Mouse (Mus musculus): Measurements from ENCODE around the gene Ttc33. TPM values are rescaled to one million over a fixed set of nuclear protein-coding genes. Genes with fewer than 3 reads are reported as not detected.

The Ttc33 gene
- 55.4 and 59.6 TPM in 2 replicates for polyA plus RNA-seq (2012; rRNA removed)

GRCm38 (mm10) chr15:5185366-5186292, at the start of gene Ttc33:
Gene Ttc33 (plus strand): TSS chr15:5185525.
- Histone ChIP-seq H3K27me3 (ENCODE audit: control insufficient read depth, insufficient read depth, low read length) (no peaks in the 10 kb centered on the region), H3K4me3 (replicated peaks; ENCODE audit: insufficient read depth, low read depth, low read length) (peak within 1 kb of the TSS; percentile 81), H3K27ac (ENCODE audit: insufficient read depth, low read length) (peak within 1 kb of the TSS; percentile 52; the same call in 1 of the 2 replicates), H3K4me1 (ENCODE audit: control insufficient read depth, insufficient read depth, low read length) (0 out of 2 replicates have a peak, but pooled peaks cover 3% of the 10 kb centered on the region)
- peak; percentile 83 to 84 for DNase-seq
- WGBS, result under 1% methylated on average over 55 of the region's 55 CpGs
- peak; percentile 47; the same call in 1 of the 2 replicates for TF ChIP-seq POLR2A (IDR thresholded peaks at IDR 0.05; ENCODE audit: borderline replicate concordance, insufficient read depth, low read length)
- no peak for TF ChIP-seq CTCF (IDR thresholded peaks at IDR 0.05; ENCODE audit: borderline replicate concordance, insufficient read depth, low read depth, low read length)

GRCm38 (mm10) chr15:5138021-5138856, 47.1 kb upstream of the Ttc33 start:
- Histone ChIP-seq H3K27me3 (ENCODE audit: control insufficient read depth, insufficient read depth, low read length) (no peaks in the 10 kb centered on the region), H3K4me3 (replicated peaks; ENCODE audit: insufficient read depth, low read depth, low read length) (no peak overlapping the region), H3K27ac (ENCODE audit: insufficient read depth, low read length) (no peak overlapping the region), H3K4me1 (ENCODE audit: control insufficient read depth, insufficient read depth, low read length) (no peaks in the 10 kb centered on the region)
- WGBS, result 61% methylated on average over 9 of the region's 9 CpGs
- no peak for TF ChIP-seq POLR2A (IDR thresholded peaks at IDR 0.05; ENCODE audit: borderline replicate concordance, insufficient read depth, low read length)
- no peak for TF ChIP-seq CTCF (IDR thresholded peaks at IDR 0.05; ENCODE audit: borderline replicate concordance, insufficient read depth, low read depth, low read length)
- DNase-seq, result no peak

GRCm38 (mm10) chr15:5139366-5139765, 46.0 kb upstream of the Ttc33 start:
- Histone ChIP-seq H3K4me3 (replicated peaks; ENCODE audit: insufficient read depth, low read depth, low read length) (no peak overlapping the region), H3K27ac (ENCODE audit: insufficient read depth, low read length) (no peak overlapping the region), H3K4me1 (ENCODE audit: control insufficient read depth, insufficient read depth, low read length) (no peaks in the 10 kb centered on the region), H3K27me3 (ENCODE audit: control insufficient read depth, insufficient read depth, low read length) (no peaks in the 10 kb centered on the region)
- WGBS, result 88% methylated on average over 2 of the region's 2 CpGs
- TF ChIP-seq POLR2A (IDR thresholded peaks at IDR 0.05; ENCODE audit: borderline replicate concordance, insufficient read depth, low read length), result no peak
- TF ChIP-seq CTCF (IDR thresholded peaks at IDR 0.05; ENCODE audit: borderline replicate concordance, insufficient read depth, low read depth, low read length), result no peak
- DNase-seq, result no peak

- H3K27ac ChIP-seq (ENCODE audit: insufficient read depth, low read length), result no peak overlapping the region
- no peaks in the 10 kb centered on the region for H3K27me3 ChIP-seq (ENCODE audit: control insufficient read depth, insufficient read depth, low read length)
- no peak for TF ChIP-seq POLR2A (IDR thresholded peaks at IDR 0.05; ENCODE audit: borderline replicate concordance, insufficient read depth, low read length)
- TF ChIP-seq CTCF (IDR thresholded peaks at IDR 0.05; ENCODE audit: borderline replicate concordance, insufficient read depth, low read depth, low read length), result no peak
- no peaks in the 10 kb centered on the region for H3K4me1 ChIP-seq (ENCODE audit: control insufficient read depth, insufficient read depth, low read length)
- no peak overlapping the region for H3K4me3 ChIP-seq (replicated peaks; ENCODE audit: insufficient read depth, low read depth, low read length)
- DNase-seq, result no peak
- 88% methylated on average over 7 of the region's 7 CpGs for WGBS
Measured at GRCm38 (mm10) chr15:5139863-5140262, 45.5 kb upstream of the Ttc33 start.

GRCm38 (mm10) chr15:5140357-5140756, 45.0 kb upstream of the Ttc33 start:
- TF ChIP-seq CTCF (IDR thresholded peaks at IDR 0.05; ENCODE audit: borderline replicate concordance, insufficient read depth, low read depth, low read length) (no peak), POLR2A (IDR thresholded peaks at IDR 0.05; ENCODE audit: borderline replicate concordance, insufficient read depth, low read length) (no peak)
- no peak for DNase-seq
- H3K27me3 ChIP-seq (ENCODE audit: control insufficient read depth, insufficient read depth, low read length), result no peaks in the 10 kb centered on the region
- H3K4me3 ChIP-seq (replicated peaks; ENCODE audit: insufficient read depth, low read depth, low read length), result no peak overlapping the region
- H3K4me1 ChIP-seq (ENCODE audit: control insufficient read depth, insufficient read depth, low read length), result peaks cover 1% of the 10 kb centered on the region; the same call in 1 of the 2 replicates
- no peak overlapping the region for H3K27ac ChIP-seq (ENCODE audit: insufficient read depth, low read length)

GRCm38 (mm10) chr15:5142047-5142446, 43.3 kb upstream of the Ttc33 start:
- TF ChIP-seq POLR2A (IDR thresholded peaks at IDR 0.05; ENCODE audit: borderline replicate concordance, insufficient read depth, low read length) (no peak), CTCF (IDR thresholded peaks at IDR 0.05; ENCODE audit: borderline replicate concordance, insufficient read depth, low read depth, low read length) (no peak)
- no peak overlapping the region for H3K27ac ChIP-seq (ENCODE audit: insufficient read depth, low read length)
- no peaks in the 10 kb centered on the region for H3K27me3 ChIP-seq (ENCODE audit: control insufficient read depth, insufficient read depth, low read length)
- H3K4me1 ChIP-seq (ENCODE audit: control insufficient read depth, insufficient read depth, low read length), result peaks cover 3% of the 10 kb centered on the region; the same call in 1 of the 2 replicates
- no peak for DNase-seq
- no peak overlapping the region for H3K4me3 ChIP-seq (replicated peaks; ENCODE audit: insufficient read depth, low read depth, low read length)
- 63% methylated on average over 5 of the region's 5 CpGs for WGBS

GRCm38 (mm10) chr15:5142714-5143113, 42.6 kb upstream of the Ttc33 start:
- H3K4me3 ChIP-seq (replicated peaks; ENCODE audit: insufficient read depth, low read depth, low read length), result no peak overlapping the region

More at GRCm38 (mm10) chr15:5142714-5143113, 42.6 kb upstream of the Ttc33 start:
- no peak for TF ChIP-seq CTCF (IDR thresholded peaks at IDR 0.05; ENCODE audit: borderline replicate concordance, insufficient read depth, low read depth, low read length)
- no peak for TF ChIP-seq POLR2A (IDR thresholded peaks at IDR 0.05; ENCODE audit: borderline replicate concordance, insufficient read depth, low read length)
- 66% methylated on average over 5 of the region's 5 CpGs for WGBS
- DNase-seq, result no peak
- Histone ChIP-seq H3K27me3 (ENCODE audit: control insufficient read depth, insufficient read depth, low read length) (no peaks in the 10 kb centered on the region), H3K4me1 (ENCODE audit: control insufficient read depth, insufficient read depth, low read length) (peaks cover 3% of the 10 kb centered on the region; the same call in 1 of the 2 replicates), H3K27ac (ENCODE audit: insufficient read depth, low read length) (no peak overlapping the region)
